Mouse (Mus musculus): ENCODE results near the gene Il22ra2. TPM values are rescaled to one million over a fixed set of nuclear protein-coding genes. Genes with fewer than 3 reads are reported as not detected.
"Not testable (repeated sequence)": the region's sequence is repeated elsewhere in the genome, so short reads cannot be mapped to it uniquely, and the experiment has no call there.

Gene Il22ra2
- polyA plus RNA-seq, 1 experiment from 2014 or later = not detected

DNA sequence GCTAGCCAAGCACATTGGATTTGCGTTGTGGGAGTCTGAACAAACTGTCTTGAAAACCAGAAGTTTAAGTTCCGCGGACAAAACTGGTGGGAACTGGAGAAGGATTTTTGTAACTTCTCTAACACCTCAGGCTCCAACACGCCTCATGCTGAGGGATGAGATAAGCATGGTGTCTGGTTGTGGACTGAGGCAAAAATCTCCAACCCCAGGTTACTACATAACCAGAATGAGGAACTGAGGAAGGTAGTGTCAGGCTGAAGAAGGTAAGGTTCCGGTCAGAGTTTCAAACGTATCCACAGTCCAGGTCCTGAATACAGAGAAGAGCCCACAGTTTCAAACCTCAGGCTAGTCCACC lies 30.5 kb upstream of the Il22ra2 start:
- no peak overlapping the region for H3K27ac ChIP-seq
- no peak overlapping the region for H3K9ac ChIP-seq
- peak overlapping the region; percentile 64 for H3K4me3 ChIP-seq
- no peaks in the 10 kb centered on the region for H3K27me3 ChIP-seq (replicated peaks)
- H3K36me3 ChIP-seq = no peaks in the 10 kb centered on the region
- 31% methylated on average over 6 of the region's 6 CpGs for WGBS
- no peak for ATAC-seq (ENCODE audit: low FRiP score, low read depth)
- H3K4me2 ChIP-seq (replicated peaks) = peak overlapping the region; percentile 83
- no peaks in the 10 kb centered on the region for H3K9me3 ChIP-seq
- no peaks in the 10 kb centered on the region for H3K4me1 ChIP-seq

DNA sequence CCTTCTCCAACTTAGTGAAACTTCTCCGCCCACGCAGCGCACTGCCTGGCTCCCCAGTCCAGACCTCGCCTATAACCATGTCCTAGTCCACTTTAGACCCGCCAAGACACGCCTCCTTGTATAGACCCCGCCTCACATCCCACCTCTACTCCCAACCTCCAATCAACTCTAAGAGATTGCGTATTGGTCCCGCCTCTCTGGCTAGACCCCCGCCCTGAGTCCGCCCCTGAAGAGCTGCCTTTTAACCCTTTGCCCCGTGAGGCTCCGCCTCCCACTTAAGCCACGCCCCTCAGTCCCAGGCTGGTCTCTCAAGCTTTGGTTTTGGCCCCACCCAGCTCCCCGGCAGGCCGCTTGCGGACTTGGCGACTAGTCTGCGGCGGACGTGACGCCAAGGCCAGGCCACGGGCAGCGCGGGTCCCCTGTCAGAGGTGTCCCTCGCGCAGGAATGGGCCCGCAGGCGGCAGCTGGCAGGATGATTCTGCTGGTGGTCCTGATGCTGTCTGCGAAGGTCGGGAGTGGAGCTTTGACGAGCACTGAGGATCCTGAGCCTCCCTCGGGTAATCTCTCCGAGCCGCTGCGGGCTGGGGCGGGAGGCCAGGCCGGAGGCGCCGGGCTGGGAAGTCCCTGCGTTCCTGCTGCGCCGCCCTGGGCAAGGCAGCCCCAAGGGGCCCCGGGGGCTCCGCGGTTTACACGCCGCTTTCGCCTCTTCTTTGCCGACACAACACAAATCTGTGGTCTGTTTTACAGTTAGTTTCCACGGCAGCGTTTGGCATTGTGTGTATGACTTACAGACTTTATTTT lies 30.0 kb upstream of the Il22ra2 start, which contains the start of gene Ifngr1:
Gene Ifngr1 (plus strand): TSS at position 309 of the 801 bp plus-strand sequence.
- H3K4me2 ChIP-seq (replicated peaks) = peak within 1 kb of the TSS; percentile 83
- H3K27ac ChIP-seq = peak within 1 kb of the TSS; percentile 54; the same call in 1 of the 2 replicates
- no peaks in the 10 kb centered on the region for H3K9me3 ChIP-seq
- H3K9ac ChIP-seq = peak within 1 kb of the TSS; percentile 78
- H3K4me3 ChIP-seq = peak within 1 kb of the TSS; percentile 64
- peak; percentile 99 for ATAC-seq (ENCODE audit: low FRiP score, low read depth)
- no peaks in the 10 kb centered on the region for H3K27me3 ChIP-seq (replicated peaks)
- no peaks in the 10 kb centered on the region for H3K4me1 ChIP-seq
- no peaks in the 10 kb centered on the region for H3K36me3 ChIP-seq
- under 1% methylated on average over 52 of the region's 52 CpGs for WGBS

DNA sequence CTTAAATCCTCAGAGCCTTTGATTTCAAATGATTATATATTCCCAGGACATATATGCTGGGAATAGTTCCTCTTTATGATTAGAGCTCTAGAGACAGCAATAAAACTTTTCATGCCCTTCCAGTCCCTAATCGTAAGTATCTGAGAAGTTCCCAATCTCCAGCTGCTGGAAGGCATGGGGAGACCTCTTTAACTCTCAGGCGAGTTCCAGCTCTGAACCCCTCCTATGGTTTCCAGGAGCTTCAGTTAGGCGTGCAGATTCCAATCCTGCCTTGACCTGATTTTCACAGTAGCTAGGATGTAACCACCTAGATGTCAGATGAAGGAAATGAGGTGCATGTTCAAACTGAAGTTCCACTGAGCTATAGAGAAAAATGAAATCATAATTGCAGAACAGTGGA lies 29.2 kb upstream of the Il22ra2 start:
- Histone ChIP-seq H3K9me3 (no peaks in the 10 kb centered on the region), H3K27ac (no peak overlapping the region), H3K9ac (peak overlapping the region; percentile 78), H3K4me1 (no peaks in the 10 kb centered on the region), H3K4me3 (peak overlapping the region; percentile 64), H3K36me3 (no peaks in the 10 kb centered on the region), H3K4me2 (replicated peaks) (peak overlapping the region; percentile 83), H3K27me3 (replicated peaks) (no peaks in the 10 kb centered on the region)
- WGBS = 7% methylated on average over 3 of the region's 3 CpGs
- ATAC-seq (ENCODE audit: low FRiP score, low read depth) = no peak

DNA sequence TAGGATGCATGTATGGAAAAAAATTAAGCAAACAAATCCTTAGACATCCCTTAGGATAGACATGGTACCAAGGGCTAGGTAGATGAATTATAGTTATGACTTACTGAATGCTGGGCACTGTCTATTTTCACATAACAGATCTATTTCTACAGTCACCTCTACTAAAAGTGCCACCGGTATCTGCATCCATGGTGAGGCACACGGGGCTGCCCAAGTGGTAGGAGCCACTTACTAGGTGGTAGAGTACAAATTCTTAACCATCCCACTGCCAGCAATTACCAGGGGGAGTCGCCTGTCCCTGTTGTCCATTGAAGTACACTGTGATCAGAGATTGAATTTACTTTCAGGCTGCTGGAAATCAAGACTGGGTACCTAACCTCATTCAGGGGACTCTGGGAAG lies 28.5 kb upstream of the Il22ra2 start:
- Histone ChIP-seq H3K4me3 (no peak overlapping the region), H3K4me1 (no peaks in the 10 kb centered on the region), H3K36me3 (no peaks in the 10 kb centered on the region), H3K27me3 (replicated peaks) (no peaks in the 10 kb centered on the region), H3K27ac (no peak overlapping the region), H3K4me2 (replicated peaks) (no peak overlapping the region), H3K9me3 (no peaks in the 10 kb centered on the region), H3K9ac (no peak overlapping the region)
- 86% methylated on average over 3 of the region's 3 CpGs for WGBS
- ATAC-seq (ENCODE audit: low FRiP score, low read depth) = no peak

DNA sequence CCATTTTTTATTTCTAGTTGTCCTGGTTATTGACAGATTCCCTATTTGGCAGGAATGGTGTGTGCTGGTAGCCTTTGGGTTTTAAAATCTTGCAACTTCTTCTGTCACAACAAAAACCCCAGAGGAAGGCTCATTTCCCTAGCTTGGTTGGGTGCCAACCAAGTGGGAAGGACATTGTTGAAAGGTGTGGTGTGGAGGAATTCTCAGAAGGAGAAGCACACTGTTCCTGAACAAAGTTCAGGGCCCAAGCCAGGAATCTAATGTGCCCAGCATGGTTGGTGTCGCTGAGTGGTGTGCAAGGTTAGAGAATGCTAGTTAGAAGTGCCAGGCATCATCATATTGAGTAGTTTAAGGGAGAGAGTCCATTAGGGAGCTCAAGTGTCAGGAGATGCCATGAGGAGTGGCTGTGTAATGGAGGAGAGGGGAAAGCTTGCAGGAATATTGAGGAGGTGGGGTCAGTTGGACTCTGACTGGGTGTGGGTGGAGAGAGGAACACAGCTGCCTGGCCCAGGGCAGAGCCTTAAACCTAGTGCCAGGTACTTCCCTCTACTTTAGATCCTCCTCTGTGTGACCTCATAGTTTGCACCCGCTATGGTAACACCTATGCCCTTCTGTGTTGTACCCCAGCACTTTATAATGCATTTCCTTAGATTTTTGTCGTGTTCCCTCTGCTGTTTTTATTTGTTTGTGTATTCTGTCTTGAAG lies 27.4 kb upstream of the Il22ra2 start:
- no peak for ATAC-seq (ENCODE audit: low FRiP score, low read depth)
- H3K36me3 ChIP-seq = no peaks in the 10 kb centered on the region
- H3K4me1 ChIP-seq = no peaks in the 10 kb centered on the region
- H3K27ac ChIP-seq = no peak overlapping the region
- H3K9me3 ChIP-seq = no peaks in the 10 kb centered on the region
- H3K27me3 ChIP-seq (replicated peaks) = no peaks in the 10 kb centered on the region
- H3K9ac ChIP-seq = no peak overlapping the region
- no peak overlapping the region for H3K4me3 ChIP-seq
- WGBS = 85% methylated on average over 3 of the region's 3 CpGs
- no peak overlapping the region for H3K4me2 ChIP-seq (replicated peaks)

DNA sequence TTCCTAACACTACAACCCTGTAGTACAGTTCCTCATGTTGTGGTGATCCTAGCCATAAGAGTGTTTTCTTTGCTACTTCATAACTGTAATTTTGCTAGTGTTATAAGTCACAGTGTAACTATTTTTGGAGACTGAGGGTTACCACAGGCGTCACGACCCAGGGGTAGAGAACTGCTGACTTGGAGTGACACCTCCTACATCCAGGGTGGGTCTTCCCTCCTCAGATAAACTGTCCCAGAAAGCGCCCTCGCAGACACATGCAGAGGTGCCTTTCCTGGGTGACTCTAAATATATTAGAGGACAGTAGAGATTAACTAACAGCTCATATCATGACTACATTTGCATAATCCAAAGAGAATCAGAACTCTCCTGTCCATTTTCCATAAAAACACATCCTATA lies 24.9 kb upstream of the Il22ra2 start:
- Histone ChIP-seq H3K36me3 (peaks cover 6% of the 10 kb centered on the region; the same call in 1 of the 2 replicates), H3K9me3 (no peaks in the 10 kb centered on the region), H3K9ac (no peak overlapping the region), H3K4me3 (no peak overlapping the region), H3K27me3 (replicated peaks) (no peaks in the 10 kb centered on the region), H3K27ac (no peak overlapping the region), H3K4me2 (replicated peaks) (no peak overlapping the region), H3K4me1 (no peaks in the 10 kb centered on the region)
- no peak for ATAC-seq (ENCODE audit: low FRiP score, low read depth)
- WGBS = 89% methylated on average over 4 of the region's 4 CpGs

DNA sequence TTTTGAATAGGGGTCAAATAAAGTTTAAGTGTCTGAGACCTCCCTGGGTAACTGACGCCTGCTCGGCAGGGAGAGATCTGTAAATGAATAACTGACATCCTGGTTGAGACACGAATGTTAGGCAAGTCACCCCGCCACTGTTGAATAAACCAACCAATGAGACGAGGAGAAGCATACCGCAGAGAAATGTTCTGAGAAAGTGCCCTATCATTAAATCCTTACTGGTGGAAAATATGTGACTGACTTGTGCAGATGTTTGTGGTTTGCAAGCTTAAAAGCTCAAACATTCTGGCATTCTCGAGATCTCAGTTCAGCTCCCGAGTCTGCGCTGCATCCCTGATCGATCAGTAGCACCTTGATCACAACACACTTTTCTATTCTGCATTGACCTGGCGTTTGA lies 23.7 kb upstream of the Il22ra2 start:
- no peak overlapping the region for H3K4me3 ChIP-seq
- peaks cover 17% of the 10 kb centered on the region; the same call in 1 of the 2 replicates for H3K36me3 ChIP-seq
- no peaks in the 10 kb centered on the region for H3K9me3 ChIP-seq
- no peak overlapping the region for H3K4me2 ChIP-seq (replicated peaks)
- ATAC-seq (ENCODE audit: low FRiP score, low read depth) = no peak
- no peaks in the 10 kb centered on the region for H3K27me3 ChIP-seq (replicated peaks)
- 78% methylated on average over 11 of the region's 11 CpGs for WGBS
- H3K27ac ChIP-seq = no peak overlapping the region
- H3K4me1 ChIP-seq = no peaks in the 10 kb centered on the region
- H3K9ac ChIP-seq = no peak overlapping the region

DNA sequence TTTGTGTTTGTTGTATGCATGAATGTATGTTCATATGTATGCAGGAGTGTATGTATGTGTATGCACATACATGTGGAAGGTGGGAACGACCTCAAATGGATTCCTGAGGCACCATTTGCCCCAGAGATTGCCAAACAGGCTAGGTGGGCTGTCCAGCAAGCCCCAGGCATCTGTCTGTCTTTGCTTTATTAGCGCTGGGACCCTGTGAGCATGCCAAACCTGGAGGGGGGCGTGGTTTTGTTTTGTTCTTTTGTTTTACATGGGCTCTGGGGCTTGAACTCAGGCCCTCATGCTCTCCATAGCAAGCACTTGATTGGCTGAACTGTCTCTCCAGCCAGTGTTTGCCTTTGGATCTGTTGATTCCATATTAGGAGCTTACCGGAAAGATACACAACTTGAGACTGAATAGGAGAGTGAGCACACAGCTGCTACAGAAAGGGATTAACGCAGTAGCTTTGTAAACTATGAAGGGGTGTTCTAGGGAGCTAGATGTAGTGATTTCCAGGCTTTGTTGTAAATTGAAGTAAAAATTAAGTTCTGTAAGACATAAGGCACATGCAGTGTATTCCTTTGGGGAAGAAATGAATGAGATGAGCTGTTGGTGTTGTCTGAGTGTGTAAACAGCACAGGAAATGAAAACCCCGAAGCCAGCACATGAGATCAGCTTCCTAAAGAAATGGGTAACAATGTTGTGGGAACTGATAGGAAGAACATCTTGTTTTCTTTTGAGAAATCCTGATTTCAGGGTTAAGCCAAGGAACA lies 22.3 kb upstream of the Il22ra2 start:
- 76% methylated on average over 6 of the region's 6 CpGs for WGBS
- Histone ChIP-seq H3K27ac (no peak overlapping the region), H3K27me3 (replicated peaks) (no peaks in the 10 kb centered on the region), H3K36me3 (peaks cover 21% of the 10 kb centered on the region; the same call in 1 of the 2 replicates), H3K9me3 (no peaks in the 10 kb centered on the region), H3K4me3 (no peak overlapping the region), H3K9ac (no peak overlapping the region), H3K4me1 (no peaks in the 10 kb centered on the region), H3K4me2 (replicated peaks) (no peak overlapping the region)
- ATAC-seq (ENCODE audit: low FRiP score, low read depth) = no peak

DNA sequence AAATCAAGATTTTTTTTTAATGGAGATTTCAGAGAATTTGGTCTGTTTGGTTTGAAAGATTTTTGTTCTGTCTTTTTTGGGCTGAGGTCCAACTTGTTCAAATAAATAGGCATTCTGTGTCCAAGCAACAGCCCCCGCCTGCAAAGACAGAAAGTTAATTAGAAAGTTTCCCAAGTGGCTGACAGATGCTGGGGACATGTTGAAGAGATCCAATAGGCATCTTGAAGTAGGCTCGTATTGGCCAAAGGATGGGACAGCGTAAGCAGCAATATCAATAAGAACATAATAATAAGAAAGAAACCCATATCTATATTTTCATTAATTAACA lies 21.7 kb upstream of the Il22ra2 start:
- no peak for ATAC-seq (ENCODE audit: low FRiP score, low read depth)
- Histone ChIP-seq H3K4me3 (no peak overlapping the region), H3K36me3 (peaks cover 26% of the 10 kb centered on the region; the same call in 1 of the 2 replicates), H3K4me1 (no peaks in the 10 kb centered on the region), H3K9ac (no peak overlapping the region), H3K9me3 (no peaks in the 10 kb centered on the region), H3K27me3 (replicated peaks) (no peaks in the 10 kb centered on the region), H3K27ac (no peak overlapping the region), H3K4me2 (replicated peaks) (no peak overlapping the region)
- 88% methylated on average over 3 of the region's 3 CpGs for WGBS

DNA sequence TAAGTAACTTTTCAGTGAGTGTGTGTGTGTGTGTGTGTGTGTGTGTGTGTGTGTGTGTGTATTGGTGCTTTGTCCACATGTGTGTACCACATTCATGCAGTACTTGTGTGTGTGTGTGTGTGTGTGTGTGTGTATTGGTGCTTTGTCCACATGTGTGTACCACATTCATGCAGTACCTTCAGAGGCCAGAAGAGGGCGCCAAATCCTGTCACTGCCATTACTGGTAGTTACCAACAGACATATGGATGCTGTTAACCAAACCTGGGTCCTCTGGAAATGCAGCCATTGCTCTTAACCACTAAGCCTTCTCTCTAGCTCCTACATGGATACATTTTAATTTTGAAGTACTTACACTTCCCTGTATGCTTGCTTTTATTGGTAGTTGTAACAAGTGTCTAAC lies 20.3 kb upstream of the Il22ra2 start:
- H3K4me3 ChIP-seq; H3K9ac ChIP-seq; H3K4me2 ChIP-seq (replicated peaks); H3K9me3 ChIP-seq; H3K27ac ChIP-seq; ATAC-seq (ENCODE audit: low FRiP score, low read depth); H3K27me3 ChIP-seq (replicated peaks); H3K4me1 ChIP-seq: not testable (repeated sequence)
- H3K36me3 ChIP-seq = peaks cover 34% of the 10 kb centered on the region
- 20% methylated on average over 1 of the region's 1 CpGs for WGBS

DNA sequence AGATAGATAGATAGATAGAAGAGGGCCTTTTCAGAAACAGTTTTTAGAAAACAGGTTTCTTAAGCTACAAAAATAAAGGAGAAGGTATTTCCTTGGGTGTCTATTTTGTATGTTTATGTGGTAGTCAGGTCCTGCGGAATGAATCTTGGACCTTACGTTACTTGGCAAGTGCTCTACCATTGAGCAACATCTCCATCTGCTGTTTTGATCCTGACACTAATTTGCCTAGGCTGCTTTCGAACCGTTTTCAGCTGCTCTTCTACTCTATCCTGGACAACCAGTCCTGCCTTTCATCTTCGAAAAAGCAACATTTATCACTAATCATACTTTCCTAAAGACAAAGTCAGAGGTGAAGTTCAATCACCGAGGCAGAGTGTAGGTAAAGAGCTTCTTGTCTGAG lies 18.6 kb upstream of the Il22ra2 start:
- ATAC-seq (ENCODE audit: low FRiP score, low read depth) = no peak
- Histone ChIP-seq H3K4me3 (no peak overlapping the region), H3K4me1 (no peaks in the 10 kb centered on the region), H3K27ac (no peak overlapping the region), H3K9ac (no peak overlapping the region), H3K27me3 (replicated peaks) (no peaks in the 10 kb centered on the region), H3K9me3 (no peaks in the 10 kb centered on the region), H3K4me2 (replicated peaks) (no peak overlapping the region), H3K36me3 (peaks cover 49% of the 10 kb centered on the region)
- 92% methylated on average over 6 of the region's 6 CpGs for WGBS

DNA sequence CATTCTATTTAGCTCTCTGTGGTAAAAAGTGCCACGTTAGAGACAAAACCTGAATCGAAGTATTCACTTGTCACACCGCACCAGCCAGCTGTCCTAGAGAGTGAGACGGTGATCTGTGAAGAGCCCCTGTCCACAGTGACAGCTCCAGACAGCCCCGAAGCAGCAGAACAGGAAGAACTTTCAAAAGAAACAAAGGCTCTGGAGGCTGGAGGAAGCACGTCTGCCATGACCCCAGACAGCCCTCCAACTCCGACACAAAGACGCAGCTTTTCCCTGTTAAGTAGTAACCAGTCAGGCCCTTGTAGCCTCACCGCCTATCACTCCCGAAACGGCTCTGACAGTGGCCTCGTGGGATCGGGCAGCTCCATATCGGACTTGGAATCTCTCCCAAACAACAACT lies 12.7 kb upstream of the Il22ra2 start:
- WGBS = 63% methylated on average over 14 of the region's 14 CpGs
- H3K9ac ChIP-seq = no peak overlapping the region
- no peaks in the 10 kb centered on the region for H3K9me3 ChIP-seq
- H3K27ac ChIP-seq = no peak overlapping the region
- ATAC-seq (ENCODE audit: low FRiP score, low read depth) = no peak
- H3K27me3 ChIP-seq (replicated peaks) = no peaks in the 10 kb centered on the region
- no peak overlapping the region for H3K4me2 ChIP-seq (replicated peaks)
- no peak overlapping the region for H3K4me3 ChIP-seq
- peaks cover 35% of the 10 kb centered on the region for H3K36me3 ChIP-seq
- no peaks in the 10 kb centered on the region for H3K4me1 ChIP-seq
